Mouse (Mus musculus) gastrocnemius, postnatal 36 days (tissue): ENCODE measurements around the gene Pms2. TPM values are rescaled to one million over a fixed set of nuclear protein-coding genes. Genes with fewer than 3 reads are reported as not detected.

Source experiments
- DNase-seq, 2 experiments: peaks; one replicate each; pipeline ENCODE4 v3.0.0; 2022
- intact Hi-C: fragments of 180-260 bp; cut with DNase I; formaldehyde crosslinking; loops from one replicate; pipeline ENCODE4 v1.15.1; 2025
- total RNA-seq, 2 experiments: library from RNA; stranded (reverse); gene quantifications; 2 replicates each; pipeline ENCODE4 v1.2.3; 2021

Gene Pms2
- total RNA-seq, 2 experiments from 2014 or later: 4.4 to 4.5 TPM

DNA sequence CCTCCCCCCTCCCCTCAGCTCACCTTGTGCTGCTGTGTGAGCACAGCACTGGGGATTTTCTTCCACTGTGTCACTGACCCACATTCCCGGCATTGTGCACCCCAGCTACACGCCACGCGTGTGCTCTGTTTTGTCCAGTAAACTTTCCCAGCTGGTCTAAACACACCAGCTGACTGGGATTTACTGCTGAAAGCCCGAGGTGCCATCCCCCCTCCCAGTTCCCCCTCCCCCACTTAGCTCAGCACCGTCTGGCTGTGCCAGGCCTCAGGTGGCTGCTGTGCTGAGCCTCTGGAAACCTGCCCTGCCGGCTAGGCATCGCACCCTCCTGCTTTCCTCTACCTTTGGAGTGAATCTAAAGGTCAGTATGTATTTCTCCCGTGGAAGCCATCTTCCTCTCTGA, 71.1 kb downstream of the Pms2 start:
- DNase-seq: no peak
- intact Hi-C loops: no loop called here

DNA sequence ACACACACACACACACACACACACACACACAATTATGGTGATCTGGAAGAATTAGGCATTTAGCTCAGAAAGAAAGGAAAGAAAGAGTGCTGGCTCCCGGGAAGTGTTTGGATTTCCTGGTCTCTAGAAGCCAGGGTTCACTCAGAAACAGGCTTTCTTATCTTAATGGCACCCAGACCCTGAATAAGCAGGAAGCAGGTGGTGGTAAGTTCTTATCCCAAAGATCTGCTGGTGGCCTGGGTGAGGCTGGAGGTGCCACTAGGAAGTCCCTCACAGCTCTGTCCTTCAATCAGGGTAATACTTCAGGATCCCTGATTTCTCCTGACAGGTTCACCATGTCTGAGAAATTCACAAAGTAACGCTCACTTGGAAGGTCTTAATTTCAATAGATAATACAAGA, 72.6 kb downstream of the Pms2 start:
- DNase-seq: no peak
- intact Hi-C loops: no loop called here

Other genes starting within 250 kb of the Pms2 start
- gene Usp42, start 177.7 kb upstream of the Pms2 start, total RNA-seq: 1 to 10 TPM; 4.2 to 6.4 TPM
- gene Eif2ak1, start 92.2 kb upstream of the Pms2 start, total RNA-seq: 10 to 100 TPM; 21.9 to 24.8 TPM
- gene Ankrd61, start 12.3 kb upstream of the Pms2 start, total RNA-seq: not detected
- 100 to 1,000 TPM; 125 to 170 TPM for gene Aimp2, start 117 bp upstream of the Pms2 start, total RNA-seq
- under 1 TPM in 1 of 2 experiments, not detected in 1; 0.89 TPM for gene Gm42421, start 18.2 kb downstream of the Pms2 start, total RNA-seq
- gene Rsph10b, start 23.1 kb downstream of the Pms2 start, total RNA-seq: under 1 TPM; 0.59 to 0.89 TPM
- gene Ccz1, start 104.9 kb downstream of the Pms2 start, total RNA-seq: 10 to 100 TPM; 35.4 to 37.0 TPM
- not detected for gene Ocm, start 116.7 kb downstream of the Pms2 start, total RNA-seq
- gene Lmtk2, start 190.5 kb downstream of the Pms2 start, total RNA-seq: 10 to 100 TPM; 19.4 to 19.8 TPM